10 mouse cellular contexts compared by ENCODE assay signal in the genomic region with DNA sequence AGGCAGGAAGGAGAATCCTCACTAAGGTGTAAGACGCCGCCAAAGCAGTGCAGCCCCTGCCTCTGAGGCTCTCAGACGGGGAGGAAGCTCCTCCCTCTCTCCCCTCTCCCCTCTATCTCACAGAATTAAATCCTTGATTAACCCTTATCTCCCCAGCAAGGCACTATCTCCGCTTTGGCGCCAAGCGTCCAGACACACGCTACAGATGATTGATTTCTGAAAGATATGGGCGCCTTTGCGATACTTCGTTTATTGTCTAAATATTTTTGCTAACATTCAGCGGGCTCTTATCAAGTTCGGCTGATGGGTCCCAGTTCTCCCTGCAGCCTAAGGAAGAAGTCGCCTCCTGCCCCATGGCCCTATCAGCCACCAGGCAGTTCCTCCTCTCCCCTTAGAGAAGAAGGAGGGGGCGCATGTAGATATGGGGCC. TPM values are rescaled to one million over a fixed set of nuclear protein-coding genes. Genes with fewer than 3 reads are reported as not detected.
DNase-seq lines count a peak whose midpoint lies in the region; ATAC-seq and TF ChIP-seq lines count a peak whose summit lies in the region.
"Had no signal": no experiment of that assay in that cellular context is flagged by ENCODE, and none has a peak within 500 bp of the region (broad histone marks: within the 10 kb centered on the region; RNA-seq: fewer than 3 reads in every experiment).

No protein-coding gene starts in this region.

- peak overlapping the region; percentile 21; the same call in 1 of the 2 replicates for H3K4me3 ChIP-seq in forebrain, embryonic 10.5 days
- no peak overlapping the region for H3K4me3 ChIP-seq in forebrain, embryonic 12.5 days (replicated peaks)
- H3K4me3 ChIP-seq in lung, embryonic 16.5 days (ENCODE audit: low read length), result no peak overlapping the region
- H3K4me3 ChIP-seq in neural tube, embryonic 14.5 days (ENCODE audit: low read depth, low read length), result no peak overlapping the region
- H3K4me3 ChIP-seq in layer of hippocampus, adult 2 months, result no peak overlapping the region

- H3K4me1 ChIP-seq in forebrain, embryonic 10.5 days, result peaks cover 71% of the 10 kb centered on the region
- peaks cover 58% of the 10 kb centered on the region for H3K4me1 ChIP-seq in forebrain, embryonic 12.5 days
- H3K4me1 ChIP-seq in lung, embryonic 16.5 days (replicated peaks; ENCODE audit: control insufficient read depth, insufficient read depth, low read length), result peaks cover 32% of the 10 kb centered on the region
- H3K4me1 ChIP-seq in neural tube, embryonic 14.5 days (ENCODE audit: control insufficient read depth, insufficient read depth, low read length), result peaks cover 18% of the 10 kb centered on the region

- DNase-seq in forebrain, embryonic 10.5 days (ENCODE audit: extremely low spot score, low spot score), result no peak
- DNase-seq in lung, postnatal 36 days, result no peak
- peak; percentile 67 for DNase-seq in liver
- DNase-seq in spleen, postnatal 4 days (ENCODE audit: low spot score in 2 of 2), result no peak
- no peak for DNase-seq in layer of hippocampus, adult 2 months (ENCODE audit: low spot score in 2 of 2)
- DNase-seq: kidney, adult 8-10 months had no signal

- no peaks in the 10 kb centered on the region for H3K36me3 ChIP-seq in forebrain, embryonic 10.5 days (replicated peaks)
- H3K36me3 ChIP-seq in forebrain, embryonic 12.5 days (replicated peaks), result no peaks in the 10 kb centered on the region
- peaks cover 2% of the 10 kb centered on the region; the same call in 1 of the 2 replicates for H3K36me3 ChIP-seq in lung, embryonic 16.5 days (ENCODE audit: control insufficient read depth, insufficient read depth, low read length)
- H3K36me3 ChIP-seq in neural tube, embryonic 14.5 days (ENCODE audit: control insufficient read depth, insufficient read depth, low read length), result no peaks in the 10 kb centered on the region

- peaks cover 49% of the 10 kb centered on the region for H3K27me3 ChIP-seq in forebrain, embryonic 10.5 days (ENCODE audit: poor library complexity, severe bottlenecking)
- H3K27me3 ChIP-seq in forebrain, embryonic 12.5 days, result peaks cover 13% of the 10 kb centered on the region
- no peaks in the 10 kb centered on the region for H3K27me3 ChIP-seq in lung, embryonic 16.5 days (ENCODE audit: control insufficient read depth, insufficient read depth, low read depth, low read length)
- no peaks in the 10 kb centered on the region for H3K27me3 ChIP-seq in neural tube, embryonic 14.5 days (ENCODE audit: control insufficient read depth, insufficient read depth, low read length)

- H3K27ac ChIP-seq in forebrain, embryonic 10.5 days, result peak overlapping the region; percentile 70; the same call in 1 of the 2 replicates
- no peak overlapping the region for H3K27ac ChIP-seq in forebrain, embryonic 12.5 days
- H3K27ac ChIP-seq in lung, embryonic 16.5 days (ENCODE audit: low read length), result no peak overlapping the region
- no peak overlapping the region for H3K27ac ChIP-seq in neural tube, embryonic 14.5 days (ENCODE audit: low read depth, low read length)
- H3K27ac ChIP-seq in layer of hippocampus, adult 2 months, result no peak overlapping the region

- ATAC-seq in forebrain, embryonic 12.5 days (ENCODE audit: low FRiP score), result no peak
- no peak for ATAC-seq in lung, embryonic 16.5 days (ENCODE audit: low read depth)
- no peak for ATAC-seq in neural tube, embryonic 14.5 days (ENCODE audit: low read depth)

- no peaks in the 10 kb centered on the region for H3K9me3 ChIP-seq in forebrain, embryonic 10.5 days
- H3K9me3 ChIP-seq in forebrain, embryonic 12.5 days, result no peaks in the 10 kb centered on the region
- no peaks in the 10 kb centered on the region for H3K9me3 ChIP-seq in lung, embryonic 16.5 days (ENCODE audit: control insufficient read depth, low read length)
- H3K9me3 ChIP-seq in neural tube, embryonic 14.5 days (ENCODE audit: control insufficient read depth, low read length), result no peaks in the 10 kb centered on the region

- no peak overlapping the region for H3K4me2 ChIP-seq in forebrain, embryonic 12.5 days
- H3K4me2 ChIP-seq in lung, embryonic 16.5 days (ENCODE audit: low read depth, low read length), result peak overlapping the region; percentile 4; the same call in 1 of the 2 replicates
- H3K4me2 ChIP-seq in neural tube, embryonic 14.5 days (ENCODE audit: low read depth, low read length), result 0 out of 2 replicates have a peak overlapping the region, but pooled peaks have one; percentile 16

- no peak overlapping the region for H3K9ac ChIP-seq in forebrain, embryonic 12.5 days
- H3K9ac ChIP-seq in lung, embryonic 16.5 days (ENCODE audit: low read length), result peak overlapping the region; percentile 29; the same call in 1 of the 2 replicates
- 0 out of 2 replicates have a peak overlapping the region, but pooled peaks have one; percentile 28 for H3K9ac ChIP-seq in neural tube, embryonic 14.5 days (replicated peaks; ENCODE audit: low read depth, low read length)

- 11% methylated on average over 14 of the region's 14 CpGs for WGBS in forebrain, embryonic 10.5 days
- 7% methylated on average over 14 of the region's 14 CpGs for WGBS in forebrain, embryonic 12.5 days
- 33% methylated on average over 14 of the region's 14 CpGs for WGBS in lung, embryonic 16.5 days
- WGBS in neural tube, embryonic 14.5 days, result 26% methylated on average over 14 of the region's 14 CpGs

- no peak for TF ChIP-seq CTCF in layer of hippocampus, adult 2 months (conservative IDR thresholded peaks at IDR 0.05)

RNA-seq across cellular contexts. Expression of a gene that starts 34.4 kb away (rescaled TPM):
- not detected in 2 replicates for polyA plus RNA-seq in forebrain, embryonic 10.5 days (2016; fragmentation: Nextera tagmentation; extraction: Ambion mirVana)
- polyA plus RNA-seq in forebrain, embryonic 12.5 days (2016; fragmentation: Nextera tagmentation; extraction: Ambion mirVana), result not detected in 2 replicates
- polyA plus RNA-seq in lung, embryonic 16.5 days (2015; fragmentation: Nextera tagmentation; extraction: Ambion mirVana), result not detected in 2 replicates
- not detected in 2 replicates for polyA plus RNA-seq in neural tube, embryonic 14.5 days (2014; fragmentation: Nextera tagmentation; extraction: Ambion mirVana)
- under 1 TPM; 0.79 to 0.82 TPM for total RNA-seq in layer of hippocampus, adult 2 months (2021)
- total RNA-seq: megakaryocyte-erythroid progenitor cell, adult 5-6 weeks had no signal

RNA-seq across cellular contexts. Expression of a gene that starts 44.2 kb away (rescaled TPM):
- 0.82 and 0.88 TPM in 2 replicates for polyA plus RNA-seq in forebrain, embryonic 10.5 days (2016; fragmentation: Nextera tagmentation; extraction: Ambion mirVana)
- polyA plus RNA-seq in forebrain, embryonic 12.5 days (2016; fragmentation: Nextera tagmentation; extraction: Ambion mirVana), result 0.82 and 1.2 TPM in 2 replicates
- 0.82 and 1.2 TPM in 2 replicates for polyA plus RNA-seq in lung, embryonic 16.5 days (2015; fragmentation: Nextera tagmentation; extraction: Ambion mirVana)
- 1.2 and 1.4 TPM in 2 replicates for polyA plus RNA-seq in neural tube, embryonic 14.5 days (2014; fragmentation: Nextera tagmentation; extraction: Ambion mirVana)
- 10 to 100 TPM; 45.1 to 45.6 TPM for total RNA-seq in layer of hippocampus, adult 2 months (2021)

RNA-seq across cellular contexts. Expression of a gene that starts 50.3 kb away (rescaled TPM):
- 73.2 and 81.1 TPM in 2 replicates for polyA plus RNA-seq in forebrain, embryonic 10.5 days (2016; fragmentation: Nextera tagmentation; extraction: Ambion mirVana)
- polyA plus RNA-seq in forebrain, embryonic 12.5 days (2016; fragmentation: Nextera tagmentation; extraction: Ambion mirVana), result 71.8 and 75.5 TPM in 2 replicates
- 37.3 and 41.3 TPM in 2 replicates for polyA plus RNA-seq in lung, embryonic 16.5 days (2015; fragmentation: Nextera tagmentation; extraction: Ambion mirVana)
- polyA plus RNA-seq in neural tube, embryonic 14.5 days (2014; fragmentation: Nextera tagmentation; extraction: Ambion mirVana), result 20.4 and 25.9 TPM in 2 replicates
- total RNA-seq in layer of hippocampus, adult 2 months (2021), result 10 to 100 TPM; 39.2 to 40.2 TPM
